Mouse (Mus musculus): ENCODE measurements around the gene Cirbp.

- TF ChIP-seq POLR2A (IDR thresholded peaks at IDR 0.05; ENCODE audit: low read depth, low read length): no peak
- no peak for TF ChIP-seq CTCF (IDR thresholded peaks at IDR 0.05; ENCODE audit: borderline replicate concordance, insufficient read depth, low read length)
Observed at GRCm38 (mm10) chr10:80189999-80190398, 24.2 kb downstream of the Cirbp start.
